Mouse (Mus musculus) kidney, adult 8-10 months (tissue): Measurements from ENCODE around the gene Ctnnd1.
A peak's percentile ranks its signal among the peaks of the same experiment; 100 is the strongest.

Experiments
- DNase-seq, 2 experiments: peaks; one replicate each; pipeline ENCODE4 v3.0.0; 2022

The Ctnnd1 gene

GRCm38 (mm10) chr2:84599270-84599888 is 51.2 kb downstream of the Ctnnd1 start:
- DNase-seq: no peak

DNA sequence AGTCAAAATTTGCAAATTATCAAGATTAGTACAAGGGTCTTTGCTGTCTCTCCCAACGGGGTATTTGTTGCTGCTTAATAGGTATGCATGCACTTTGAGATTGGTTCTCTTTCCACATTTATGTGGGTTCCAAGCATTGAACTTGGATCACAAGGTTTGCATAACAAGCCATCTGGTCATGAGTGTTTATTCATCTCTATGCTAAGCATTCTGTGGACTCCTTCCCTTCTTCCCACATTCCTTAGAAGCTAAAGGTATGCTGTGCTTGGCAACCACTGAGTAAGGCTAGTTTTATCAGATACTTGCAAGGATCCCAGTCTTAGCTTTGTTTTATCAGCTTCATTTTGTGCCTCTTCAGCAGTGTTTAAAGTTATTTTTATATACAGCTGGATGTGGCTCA is 53.4 kb downstream of the Ctnnd1 start:
- DNase-seq: no peak

- no peak for DNase-seq
These were observed 57.8 kb downstream of the Ctnnd1 start for GRCm38 (mm10) chr2:84592801-84593200.

- no peak for DNase-seq
These were observed 64.9 kb downstream of the Ctnnd1 start for GRCm38 (mm10) chr2:84585700-84586099.

DNA sequence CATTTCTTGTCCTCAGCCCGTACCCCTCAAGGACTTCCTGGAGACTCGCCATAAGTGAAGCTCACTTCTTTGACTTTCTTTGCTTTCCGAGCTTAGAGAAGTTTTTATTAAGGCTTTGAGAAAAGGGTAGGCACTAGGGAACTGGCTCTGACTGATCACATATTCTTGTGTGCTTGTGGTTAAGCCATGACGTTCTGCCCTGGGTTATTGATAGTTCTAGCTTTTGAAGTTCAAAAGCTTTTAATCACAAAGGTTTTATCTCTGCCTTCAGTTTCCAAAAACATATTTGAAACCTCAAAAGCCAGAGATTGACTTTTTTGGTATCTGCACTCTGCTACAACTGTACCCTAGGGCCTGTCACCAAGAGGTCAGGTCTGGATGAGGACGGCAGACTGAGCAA is 68.3 kb downstream of the Ctnnd1 start:
- DNase-seq: no peak

GRCm38 (mm10) chr2:84581208-84581607 is 69.4 kb downstream of the Ctnnd1 start:
- DNase-seq: peak in 1 of 2 experiments; percentile 29

- DNase-seq: no peak
These were observed 71.3 kb downstream of the Ctnnd1 start for GRCm38 (mm10) chr2:84579311-84579710.

DNA sequence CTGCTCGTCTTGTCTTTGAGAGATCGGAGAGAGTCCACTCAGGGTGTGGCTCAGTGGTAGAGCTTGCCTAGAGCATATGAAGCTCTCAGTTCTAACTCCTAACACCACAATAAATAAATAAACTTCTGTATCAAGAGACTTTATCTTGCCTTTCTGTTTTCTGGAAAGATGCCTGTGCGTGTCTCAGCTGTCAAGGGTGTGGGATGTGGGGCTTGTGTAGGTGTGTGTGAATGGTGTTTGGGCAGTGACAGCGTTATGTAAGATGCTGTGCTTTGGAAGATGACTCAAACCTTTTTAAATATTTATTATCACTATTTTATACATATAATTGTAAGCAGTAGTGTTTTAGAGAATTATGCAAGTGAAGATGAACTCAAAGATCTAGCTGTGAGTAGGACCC is 76.4 kb downstream of the Ctnnd1 start:
- DNase-seq: no peak

- DNase-seq: no peak
These were observed 93.6 kb downstream of the Ctnnd1 start for GRCm38 (mm10) chr2:84556888-84557514.

DNA sequence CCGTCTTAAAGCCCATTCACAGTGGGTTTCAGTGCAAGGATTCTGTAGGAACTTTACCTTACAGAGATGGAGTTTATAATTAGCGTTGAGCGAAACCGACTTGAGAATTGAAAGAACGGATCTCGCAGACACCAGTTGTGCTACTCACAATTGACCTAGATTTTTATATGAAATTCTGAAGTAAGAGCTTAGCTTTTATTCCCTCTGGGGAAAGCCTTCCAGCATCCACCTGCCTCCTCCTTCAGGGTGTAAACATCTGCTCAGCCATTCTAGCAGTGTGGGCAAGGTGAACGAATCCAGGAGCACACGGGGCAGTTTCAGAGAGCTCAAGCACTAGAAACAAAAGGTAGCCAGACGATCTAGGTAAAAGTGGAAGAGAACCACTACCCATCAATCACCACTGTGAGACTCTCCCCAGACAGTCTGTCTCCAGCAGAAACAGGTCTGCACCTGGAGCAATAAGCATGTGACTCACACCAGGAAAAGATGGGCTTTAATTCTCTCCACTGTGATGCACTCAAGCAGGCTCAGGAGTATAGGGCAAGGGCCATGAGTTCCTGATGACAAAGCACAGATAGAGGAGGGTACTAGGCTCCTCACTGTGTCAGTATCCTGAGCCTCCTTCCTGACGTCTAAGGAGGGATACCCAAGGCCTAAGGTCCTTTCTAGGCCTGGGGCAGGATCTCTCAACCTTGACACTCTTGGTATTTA is 99.0 kb downstream of the Ctnnd1 start:
- DNase-seq: no peak
